Mouse (Mus musculus) midbrain, embryonic 16.5 days (tissue): ENCODE measurements around the gene Bbs9. TPM values are rescaled to one million over a fixed set of nuclear protein-coding genes. Genes with fewer than 3 reads are reported as not detected.
"Not testable (repeated sequence)": the region's sequence is repeated elsewhere in the genome, so short reads cannot be mapped to it uniquely, and the experiment has no call there.

Experiments used
- ATAC-seq: fragments of 200-750 bp; cut with Nextera tagmentation; 2 replicates; pipeline ENCODE4 v1.8.0; 2017; ENCODE audit warnings: moderate TSS enrichment
- H3K27ac ChIP-seq: fragments of 300-500 bp; sonication (generic); 2 replicates; pipeline ENCODE4 v1.5.1; 2014; ENCODE audit warnings: mild to moderate bottlenecking, low read length, mixed read lengths
- H3K27me3 ChIP-seq: fragments of 300-500 bp; sonication (generic); 2 replicates; pipeline ENCODE4 v1.6.1; 2014; ENCODE audit warnings: low read depth, low read length, mixed read lengths; ENCODE audit not compliant: control insufficient read depth, insufficient read depth
- H3K36me3 ChIP-seq: fragments of 300-500 bp; sonication (generic); 2 replicates; pipeline ENCODE4 v1.6.1; 2014; ENCODE audit warnings: mild to moderate bottlenecking, low read length, moderate library complexity, mixed read lengths; ENCODE audit not compliant: control insufficient read depth, insufficient read depth
- H3K4me1 ChIP-seq: fragments of 300-500 bp; sonication (generic); 2 replicates; pipeline ENCODE4 v1.6.1; 2014; ENCODE audit warnings: mild to moderate bottlenecking, low read length, mixed read lengths; ENCODE audit not compliant: control insufficient read depth, insufficient read depth
- H3K4me2 ChIP-seq: fragments of 300-500 bp; sonication (generic); 2 replicates; pipeline ENCODE4 v1.6.1; 2014; ENCODE audit warnings: mild to moderate bottlenecking, low read length, mixed read lengths
- H3K4me3 ChIP-seq: fragments of 300-500 bp; sonication (generic); 2 replicates; pipeline ENCODE4 v1.5.1; 2014; ENCODE audit warnings: low read depth, mild to moderate bottlenecking, low read length, moderate library complexity, mixed read lengths
- H3K9ac ChIP-seq: fragments of 300-500 bp; sonication (generic); 2 replicates; pipeline ENCODE4 v1.6.1; 2014; ENCODE audit warnings: low read depth, low read length, mixed read lengths
- H3K9me3 ChIP-seq: fragments of 300-500 bp; sonication (generic); replicated peaks from 2 replicates; pipeline ENCODE4 v1.6.1; 2014; ENCODE audit warnings: mild to moderate bottlenecking, low read length, mixed read lengths; ENCODE audit not compliant: control insufficient read depth, poor library complexity, severe bottlenecking
- WGBS: fragments of 180-500 bp; shearing (Covaris S2); extraction: QIAGEN DNeasy Blood & Tissue Kit; methylation state at CpG from one replicate; pipeline ENCODE4 v1.1.7; 2014; 5-methylcytosine and 5-hydroxymethylcytosine counted together
- polyA plus RNA-seq: library from polyadenylated mRNA; unstranded; fragments of >200 nt; fragmentation: Nextera tagmentation; extraction: Ambion mirVana; gene quantifications from 2 replicates; pipeline ENCODE4 v1.2.1, GENCODE M21; 2015

Bbs9 gene
- polyA plus RNA-seq, 1 experiment from 2014 or later = 29.3 TPM

DNA sequence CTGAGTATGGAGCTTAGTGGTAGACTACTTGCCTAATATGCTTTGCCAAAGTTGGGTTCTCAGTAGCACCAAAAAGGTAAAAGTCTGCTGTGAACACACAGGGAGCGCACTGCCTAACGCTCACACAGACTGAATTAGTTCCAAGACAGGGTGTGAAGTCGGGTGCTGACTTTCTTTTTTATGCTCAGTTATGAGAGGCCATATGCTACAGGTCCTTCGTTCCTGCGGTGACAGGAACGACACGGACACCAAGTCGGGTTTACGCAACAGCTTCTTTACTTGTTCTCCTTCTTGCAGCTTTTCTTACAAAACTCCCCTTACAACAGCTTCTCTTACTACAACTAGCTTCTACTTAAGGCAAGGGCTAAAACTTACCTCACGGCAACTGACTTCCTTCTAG is 32.4 kb upstream of the Bbs9 start:
- WGBS = 93% methylated on average over 10 of the region's 10 CpGs
- peaks cover 23% of the 10 kb centered on the region for H3K36me3 ChIP-seq
- H3K27ac ChIP-seq = no peak overlapping the region
- H3K27me3 ChIP-seq = no peaks in the 10 kb centered on the region
- H3K4me1 ChIP-seq = no peaks in the 10 kb centered on the region
- ATAC-seq = no peak
- no peak overlapping the region for H3K9ac ChIP-seq
- no peak overlapping the region for H3K4me3 ChIP-seq
- H3K4me2 ChIP-seq = no peak overlapping the region
- no peaks in the 10 kb centered on the region for H3K9me3 ChIP-seq

DNA sequence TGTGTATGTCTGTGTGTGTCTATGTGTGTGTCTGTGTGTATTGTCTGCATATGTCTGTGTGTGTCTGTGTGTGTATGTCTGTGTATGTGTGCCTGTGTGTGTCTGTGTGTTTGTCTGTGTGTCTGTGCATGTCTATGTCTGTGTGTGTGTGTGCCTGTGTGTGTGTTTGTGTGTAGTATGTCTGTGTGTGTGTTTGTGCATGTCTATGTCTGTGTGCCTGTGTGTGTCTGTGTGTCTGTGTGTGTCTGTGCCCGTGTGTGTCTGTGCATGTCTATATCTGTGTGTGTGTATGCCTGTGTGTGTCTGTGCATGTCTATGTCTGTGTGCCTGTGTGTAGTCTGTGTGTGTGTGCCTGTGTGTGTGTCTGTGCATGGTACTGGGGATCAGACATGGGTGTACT is 30.4 kb upstream of the Bbs9 start:
- no peak overlapping the region for H3K4me2 ChIP-seq
- ATAC-seq = 0 out of 2 replicates have a peak, but pooled peaks have one; percentile 17
- no peak overlapping the region for H3K27ac ChIP-seq
- no peak overlapping the region for H3K4me3 ChIP-seq
- no peaks in the 10 kb centered on the region for H3K4me1 ChIP-seq
- H3K36me3 ChIP-seq = peaks cover 36% of the 10 kb centered on the region
- no peaks in the 10 kb centered on the region for H3K27me3 ChIP-seq
- WGBS = 83% methylated on average over 1 of the region's 1 CpGs
- no peak overlapping the region for H3K9ac ChIP-seq
- no peaks in the 10 kb centered on the region for H3K9me3 ChIP-seq

DNA sequence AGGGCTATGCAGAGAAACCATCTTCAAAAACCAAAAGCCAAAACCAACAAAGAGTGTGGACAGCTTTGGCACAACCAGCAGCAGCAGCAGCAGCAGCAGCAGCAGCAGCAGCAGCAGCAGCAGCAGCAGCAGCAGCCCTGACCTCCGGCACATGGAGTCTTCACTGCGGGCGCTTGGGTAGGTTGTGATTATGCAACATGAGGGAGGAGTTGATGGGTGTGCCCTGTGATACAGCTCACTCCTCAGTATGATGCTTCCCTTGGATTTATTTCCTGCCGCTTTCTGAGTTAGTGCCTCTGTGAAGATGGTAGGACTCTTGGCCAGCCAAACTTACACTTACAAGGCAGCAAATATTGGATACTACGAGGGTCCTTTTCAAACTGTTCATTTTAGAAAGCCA is 28.3 kb upstream of the Bbs9 start:
- Histone ChIP-seq H3K4me3 (no peak overlapping the region), H3K9ac (no peak overlapping the region), H3K27ac (no peak overlapping the region), H3K27me3 (no peaks in the 10 kb centered on the region), H3K4me1 (no peaks in the 10 kb centered on the region), H3K4me2 (no peak overlapping the region), H3K9me3 (no peaks in the 10 kb centered on the region), H3K36me3 (peaks cover 39% of the 10 kb centered on the region)
- no peak for ATAC-seq
- 95% methylated on average over 5 of the region's 5 CpGs for WGBS

DNA sequence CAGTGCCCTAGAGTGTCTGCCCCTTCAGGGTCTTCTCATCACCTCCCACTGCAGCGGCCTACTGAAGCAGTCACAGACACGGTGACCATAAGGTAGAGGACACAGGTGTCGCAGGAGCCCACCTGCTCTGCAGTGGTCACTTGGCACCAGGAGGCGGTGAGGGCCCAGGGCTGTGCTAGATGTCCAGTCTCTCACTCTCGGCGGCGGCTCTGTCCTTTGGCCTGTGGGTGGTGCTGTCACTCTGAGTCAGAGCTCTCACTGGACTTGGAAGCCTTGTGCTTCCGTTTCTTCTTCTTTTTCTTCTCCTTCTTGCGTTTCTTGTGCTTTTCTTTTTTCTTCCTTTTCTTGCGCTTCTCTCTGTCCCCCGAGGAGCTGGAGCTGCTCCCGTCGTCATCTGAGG is 27.1 kb upstream of the Bbs9 start:
- WGBS = 77% methylated on average over 13 of the region's 13 CpGs
- Histone ChIP-seq H3K9me3 (no peaks in the 10 kb centered on the region), H3K4me1 (no peaks in the 10 kb centered on the region), H3K27ac (no peak overlapping the region), H3K4me3 (no peak overlapping the region), H3K4me2 (no peak overlapping the region), H3K27me3 (no peaks in the 10 kb centered on the region), H3K36me3 (peaks cover 35% of the 10 kb centered on the region), H3K9ac (no peak overlapping the region)
- no peak for ATAC-seq

DNA sequence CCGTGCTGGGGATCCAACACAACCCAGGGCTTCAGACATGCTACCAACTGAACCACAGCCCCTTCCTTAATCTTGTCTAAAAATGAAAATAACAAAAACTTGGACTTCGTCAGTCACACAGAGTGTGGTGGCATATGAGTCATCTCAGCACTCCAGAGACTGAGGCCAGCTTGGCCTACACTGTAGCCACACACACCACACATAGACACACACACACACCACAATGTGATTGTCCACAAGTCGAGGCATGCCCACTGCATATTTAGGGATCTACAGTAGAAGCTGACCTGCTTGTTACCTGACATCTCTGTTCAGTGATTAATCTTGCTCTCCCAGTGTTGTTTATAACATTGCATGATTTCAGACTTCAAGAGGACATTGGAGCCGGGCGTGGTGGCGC is 26.3 kb upstream of the Bbs9 start:
- no peaks in the 10 kb centered on the region for H3K27me3 ChIP-seq
- no peaks in the 10 kb centered on the region for H3K9me3 ChIP-seq
- H3K4me1 ChIP-seq = no peaks in the 10 kb centered on the region
- H3K9ac ChIP-seq = no peak overlapping the region
- no peak overlapping the region for H3K4me3 ChIP-seq
- no peak overlapping the region for H3K4me2 ChIP-seq
- H3K36me3 ChIP-seq = peaks cover 35% of the 10 kb centered on the region
- H3K27ac ChIP-seq = no peak overlapping the region
- 96% methylated on average over 6 of the region's 6 CpGs for WGBS
- ATAC-seq = no peak

DNA sequence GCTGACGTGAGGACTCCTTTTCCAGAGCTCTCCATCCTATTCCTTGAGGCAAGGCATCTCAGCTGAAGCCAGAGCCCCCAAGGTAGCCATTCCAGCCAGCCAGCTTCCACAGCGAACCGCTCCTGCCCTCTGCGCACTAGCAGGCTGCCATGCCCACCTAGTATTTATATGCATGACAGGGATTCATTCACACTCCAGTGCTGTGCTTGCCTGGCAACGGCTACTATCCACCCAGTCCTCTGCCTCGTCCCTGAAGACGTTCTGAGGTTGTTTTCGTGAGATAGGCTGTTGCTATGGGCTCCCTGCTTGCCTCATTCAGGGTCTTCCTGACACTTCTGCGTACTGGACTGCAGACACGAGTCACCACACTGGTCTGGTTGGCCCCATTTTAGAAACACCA is 22.8 kb upstream of the Bbs9 start:
- no peaks in the 10 kb centered on the region for H3K4me1 ChIP-seq
- H3K4me2 ChIP-seq = no peak overlapping the region
- no peaks in the 10 kb centered on the region for H3K27me3 ChIP-seq
- H3K4me3 ChIP-seq = no peak overlapping the region
- no peak for ATAC-seq
- no peak overlapping the region for H3K27ac ChIP-seq
- H3K36me3 ChIP-seq = peaks cover 50% of the 10 kb centered on the region
- H3K9me3 ChIP-seq = no peaks in the 10 kb centered on the region
- H3K9ac ChIP-seq = no peak overlapping the region
- 91% methylated on average over 10 of the region's 10 CpGs for WGBS

DNA sequence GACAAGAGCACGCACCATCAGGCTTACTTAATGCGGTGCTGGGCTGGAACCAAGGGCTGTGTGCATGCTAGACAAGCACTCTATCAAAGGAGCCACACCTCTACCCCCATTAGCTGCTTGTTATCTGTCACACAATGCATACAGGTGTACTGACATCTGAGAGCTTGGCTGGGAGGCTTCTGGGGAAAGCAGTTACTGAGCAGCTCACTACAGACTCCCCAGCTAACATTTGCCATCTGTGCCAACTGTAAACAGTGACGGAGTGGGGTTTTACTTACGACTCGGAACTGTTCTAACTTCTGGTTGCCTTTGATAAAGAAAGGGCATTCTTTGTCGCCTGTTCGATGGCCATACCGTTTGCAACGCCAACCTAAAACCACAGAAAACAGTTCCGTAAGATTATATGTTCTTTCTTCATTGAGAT is 22.0 kb upstream of the Bbs9 start:
- H3K27ac ChIP-seq = no peak overlapping the region
- H3K9me3 ChIP-seq = no peaks in the 10 kb centered on the region
- 93% methylated on average over 10 of the region's 10 CpGs for WGBS
- H3K4me3 ChIP-seq = no peak overlapping the region
- H3K4me2 ChIP-seq = no peak overlapping the region
- no peaks in the 10 kb centered on the region for H3K4me1 ChIP-seq
- peaks cover 43% of the 10 kb centered on the region for H3K36me3 ChIP-seq
- no peaks in the 10 kb centered on the region for H3K27me3 ChIP-seq
- no peak for ATAC-seq
- H3K9ac ChIP-seq = no peak overlapping the region

DNA sequence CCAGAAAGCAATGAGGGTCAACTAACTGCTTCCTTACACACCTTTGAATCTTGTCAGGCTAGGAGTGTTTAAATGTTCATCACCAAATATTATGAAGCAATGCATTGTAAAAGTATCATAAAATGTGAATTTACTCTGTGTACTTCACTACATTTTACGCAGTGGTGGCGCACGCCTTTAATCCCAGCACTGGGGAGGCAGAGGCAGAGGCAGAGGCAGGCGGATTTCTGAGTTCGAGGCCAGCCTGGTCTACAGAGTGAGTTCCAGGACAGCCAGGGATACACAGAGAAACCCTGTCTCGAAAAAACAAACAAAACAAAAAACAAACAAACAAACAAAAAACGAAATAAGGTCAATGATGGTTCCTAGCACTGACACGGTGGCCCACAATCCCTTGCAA is 21.5 kb upstream of the Bbs9 start, which contains the start of gene Gm17545:
Gm17545 (plus strand) TSS at position 301 of the 400 bp plus-strand sequence.
- not testable (repeated sequence) for H3K27ac ChIP-seq, H3K9me3 ChIP-seq, H3K4me2 ChIP-seq, H3K4me1 ChIP-seq, H3K9ac ChIP-seq, H3K4me3 ChIP-seq, ATAC-seq, H3K27me3 ChIP-seq
- H3K36me3 ChIP-seq = peaks cover 41% of the 10 kb centered on the region
- WGBS = 94% methylated on average over 8 of the region's 8 CpGs

DNA sequence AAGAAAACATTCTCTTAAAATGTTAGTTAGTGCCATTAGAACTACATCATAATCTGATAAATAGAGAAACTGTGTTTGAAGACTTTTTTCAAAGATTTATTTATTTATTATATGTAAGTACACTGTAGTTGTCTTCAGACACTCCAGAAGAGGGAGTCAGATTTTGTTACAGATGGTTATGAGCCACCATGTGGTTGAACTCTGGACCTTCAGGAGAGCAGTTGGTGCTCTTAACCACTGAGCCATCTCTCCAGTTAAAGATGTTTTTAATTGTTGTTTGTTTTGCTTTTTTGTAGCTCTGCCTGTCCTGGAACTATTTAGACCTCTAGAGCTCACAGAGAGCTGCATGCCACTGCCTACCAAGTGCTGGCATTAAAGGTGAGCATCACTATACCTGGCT is 20.5 kb upstream of the Bbs9 start:
- no peaks in the 10 kb centered on the region for H3K9me3 ChIP-seq
- H3K4me2 ChIP-seq = no peak overlapping the region
- no peak overlapping the region for H3K9ac ChIP-seq
- H3K4me1 ChIP-seq = no peaks in the 10 kb centered on the region
- no peaks in the 10 kb centered on the region for H3K27me3 ChIP-seq
- no peak for ATAC-seq
- H3K36me3 ChIP-seq = peaks cover 34% of the 10 kb centered on the region
- H3K27ac ChIP-seq = no peak overlapping the region
- no peak overlapping the region for H3K4me3 ChIP-seq
